Mouse (Mus musculus): ENCODE results near the gene Itprid1.

Itprid1 gene

DNA sequence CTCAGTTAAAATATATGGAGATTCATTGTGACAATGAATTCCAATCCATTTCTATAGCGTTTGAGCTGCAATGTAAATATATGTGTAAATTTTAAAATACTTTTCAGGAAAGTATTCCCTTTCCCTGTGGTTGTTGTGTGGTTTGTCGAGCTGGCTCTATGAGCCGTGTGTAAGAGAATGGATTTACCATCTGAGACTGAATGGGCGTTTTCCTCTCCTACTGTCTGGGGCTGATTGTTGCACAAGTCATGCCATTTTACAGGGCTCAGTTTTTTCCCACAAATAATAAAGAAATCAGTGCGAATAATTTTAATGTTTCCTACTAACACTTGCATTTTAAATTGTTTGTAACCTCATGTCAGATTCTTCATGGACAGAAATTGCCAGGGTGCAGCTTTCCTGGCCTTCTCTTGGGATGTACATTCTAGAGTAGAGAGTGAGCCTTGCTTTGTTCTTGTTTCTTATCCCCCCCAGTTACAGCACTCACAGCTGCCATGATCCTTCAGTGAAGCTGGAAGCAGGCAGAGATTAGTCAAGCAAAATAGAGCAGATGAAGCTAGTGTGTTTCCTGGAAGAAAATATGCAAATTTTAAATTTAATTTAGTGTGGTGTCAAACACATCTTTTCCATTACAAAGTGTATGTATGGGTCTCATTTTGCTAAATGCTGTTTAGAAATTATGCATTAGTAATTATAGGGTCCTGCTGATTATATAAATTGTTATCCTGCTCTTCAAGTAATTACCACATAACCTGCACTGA is 65.1 kb downstream of the Itprid1 start:
- DNase-seq: no peak

DNA sequence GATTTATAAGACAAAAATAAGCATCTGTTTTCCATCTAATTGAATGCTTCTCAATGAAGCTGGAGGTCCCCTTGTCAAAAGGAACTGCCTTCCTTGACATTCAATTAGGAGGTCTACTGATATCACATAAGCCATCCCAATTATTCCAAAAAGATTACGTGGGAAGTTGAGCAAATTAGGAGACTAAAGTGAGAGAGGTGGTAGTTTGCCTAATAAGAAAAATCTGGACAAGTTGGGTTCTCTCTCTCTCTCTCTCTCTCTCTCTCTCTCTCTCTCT is 65.6 kb downstream of the Itprid1 start:
- no peak for DNase-seq

- DNase-seq: peak; percentile 62
These were observed 82.5 kb downstream of the Itprid1 start for GRCm38 (mm10) chr6:55919206-55919605.

DNA sequence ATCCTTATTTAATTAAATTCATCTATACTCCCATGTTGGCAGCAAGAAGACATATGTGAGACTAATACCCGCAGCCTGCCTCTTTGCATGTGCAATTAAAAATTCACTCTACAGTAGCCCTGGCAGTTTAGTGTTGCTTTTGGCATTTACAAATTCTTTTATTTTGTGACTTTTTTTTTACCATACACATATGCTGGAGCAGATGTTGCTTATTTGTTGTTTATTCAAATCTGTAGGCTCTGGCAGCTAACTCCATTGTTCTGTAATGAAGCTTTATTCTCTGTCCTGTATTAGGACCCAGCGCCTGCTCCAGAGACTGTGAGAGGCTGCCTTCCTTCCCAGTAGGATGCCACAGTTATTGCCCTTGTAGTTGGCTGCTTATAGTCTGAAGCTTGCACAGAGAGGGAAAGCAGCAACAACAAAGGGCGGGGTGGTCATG is 83.6 kb downstream of the Itprid1 start:
- DNase-seq: peak; percentile 7

- peak; percentile 25 for DNase-seq
These were observed 84.4 kb downstream of the Itprid1 start for GRCm38 (mm10) chr6:55920866-55921630.

GRCm38 (mm10) chr6:55944709-55945108 is 108.0 kb downstream of the Itprid1 start:
- no peak for DNase-seq

- DNase-seq: peak; percentile 72
These were observed 113.8 kb downstream of the Itprid1 start for GRCm38 (mm10) chr6:55950345-55951110.

DNA sequence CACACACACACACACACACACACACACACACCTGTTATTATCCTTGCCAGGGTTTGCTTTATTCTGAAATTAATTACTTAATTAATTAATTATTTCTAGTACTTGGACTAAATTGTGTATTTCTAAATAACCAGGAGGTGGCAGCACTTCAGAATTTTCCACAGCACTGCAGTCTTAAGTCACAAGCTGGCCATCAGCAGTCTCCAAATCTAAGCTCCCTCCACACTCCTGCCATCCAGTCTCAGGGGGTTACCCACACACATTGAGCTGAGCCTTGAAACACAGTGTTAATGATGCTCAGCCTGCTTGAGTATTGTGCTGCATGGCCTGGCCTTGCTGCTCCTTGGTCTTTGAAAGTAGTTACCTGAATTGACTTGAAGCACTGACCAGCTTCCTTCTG is 136.3 kb downstream of the Itprid1 start:
- DNase-seq: peak; percentile 46

DNA sequence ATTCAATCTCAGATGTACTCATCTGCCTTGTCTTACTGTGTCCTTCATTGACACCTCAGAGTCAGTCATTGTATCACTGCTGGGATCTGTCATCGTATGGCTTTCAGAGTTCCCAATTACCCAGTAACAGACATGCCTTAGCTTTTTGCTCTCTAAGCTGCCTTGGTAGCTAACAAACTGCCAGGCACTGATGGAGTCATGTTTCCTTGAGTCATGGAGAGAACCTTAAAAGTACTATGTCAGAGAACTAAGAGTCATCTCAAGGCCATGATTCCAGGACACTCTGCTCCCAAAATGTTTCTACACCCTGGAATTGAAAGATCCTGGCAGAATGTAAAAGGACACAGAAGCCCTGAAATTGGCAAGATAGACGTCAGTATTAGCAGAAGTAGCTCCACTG is 143.1 kb downstream of the Itprid1 start:
- no peak for DNase-seq

DNA sequence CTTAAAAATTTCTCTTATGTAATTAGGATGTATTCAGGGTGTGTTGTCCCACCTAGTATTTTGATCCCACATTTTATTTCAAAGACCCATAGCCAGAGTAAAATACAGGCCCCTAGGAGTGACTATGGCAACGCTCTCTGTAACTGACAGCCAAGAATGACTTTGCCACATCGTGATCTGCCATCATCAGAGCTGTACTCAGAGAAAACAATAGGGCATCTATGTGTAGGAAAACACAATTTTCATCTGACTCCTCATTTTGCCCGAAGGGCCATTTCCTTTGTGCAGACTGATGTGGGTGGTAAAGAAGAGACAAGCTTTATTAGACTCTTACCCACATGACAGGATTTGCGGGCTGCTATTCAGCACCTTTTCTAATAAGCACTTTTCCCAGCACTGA is 172.0 kb downstream of the Itprid1 start:
- DNase-seq: no peak

- no peak for DNase-seq
These were observed 175.7 kb downstream of the Itprid1 start for GRCm38 (mm10) chr6:56012384-56012783.

- no peak for DNase-seq
These were observed 180.7 kb downstream of the Itprid1 start, which contains the start of gene Ppp1r17 for GRCm38 (mm10) chr6:56017291-56017994. Gene Ppp1r17 (plus strand): TSS chr6:56017497.

DNA sequence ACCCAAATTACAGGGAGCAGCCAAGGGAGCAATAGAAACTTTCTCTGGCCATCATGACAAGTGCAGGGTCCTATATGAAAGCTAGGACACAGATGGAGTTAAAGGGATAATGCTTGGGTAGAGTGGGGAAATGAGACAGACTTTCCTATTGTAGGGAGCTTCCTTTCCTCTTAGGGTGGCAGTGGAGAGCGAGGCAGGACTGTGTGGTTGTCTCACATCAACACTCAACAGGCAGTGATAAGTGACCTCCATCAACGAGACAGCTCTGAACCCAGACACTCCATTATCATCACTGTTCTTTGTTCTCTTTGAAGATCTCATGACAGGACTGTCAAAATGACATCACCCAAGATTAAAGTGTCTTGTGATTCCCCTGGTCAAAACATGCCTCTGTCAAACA is 182.9 kb downstream of the Itprid1 start:
- DNase-seq: no peak

- no peak for DNase-seq
These were observed 188.8 kb downstream of the Itprid1 start for GRCm38 (mm10) chr6:56025533-56025932.

- DNase-seq: no peak
These were observed 190.6 kb downstream of the Itprid1 start for GRCm38 (mm10) chr6:56027318-56027717.

DNA sequence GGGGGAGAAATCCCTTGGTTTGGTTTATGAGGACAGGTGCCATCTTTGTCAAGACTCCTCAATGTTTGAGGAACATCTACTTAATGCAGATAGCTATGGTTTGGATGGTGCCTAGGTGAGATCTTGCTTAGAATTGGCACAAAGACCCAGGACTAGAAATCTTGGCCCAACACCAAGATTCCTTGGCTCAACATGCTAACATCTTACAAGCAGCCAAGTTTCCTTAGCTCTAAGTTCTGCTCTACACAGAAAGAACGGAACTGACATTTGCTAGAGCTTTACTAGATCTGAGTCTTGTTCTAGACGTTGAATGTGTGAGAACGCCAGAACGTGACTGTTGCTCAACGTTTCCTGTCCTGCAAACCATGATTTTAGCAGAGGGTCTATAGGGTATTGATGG is 191.3 kb downstream of the Itprid1 start:
- peak; percentile 8 for DNase-seq

Measured in cerebellum, adult 9-10 months (tissue).